Mouse (Mus musculus) G1E (cell line): ENCODE data around the gene Hrg.

Source experiments
- CTCF ChIP-seq: IDR thresholded peaks from 2 replicates; pipeline ENCODE4 v1.5.1; 2012; ENCODE audit warnings: low read depth, low read length, inconsistent platforms, mixed read lengths
- GATA1 ChIP-seq: IDR thresholded peaks from 2 replicates; pipeline ENCODE4 v1.6.1; 2012; ENCODE audit warnings: borderline replicate concordance, low read length, inconsistent platforms, mixed read lengths
- GATA2 ChIP-seq: IDR thresholded peaks from 2 replicates; pipeline ENCODE4 v1.6.1; 2012; ENCODE audit warnings: low read depth, low read length, inconsistent platforms, borderline replicate concordance
- POLR2AphosphoS5 ChIP-seq: IDR thresholded peaks from 2 replicates; pipeline ENCODE4 v1.6.1; 2012; ENCODE audit warnings: low read depth, low read length, inconsistent platforms; ENCODE audit not compliant: insufficient replicate concordance
- TAL1 ChIP-seq: conservative IDR thresholded peaks from 2 replicates; pipeline ENCODE4 v1.6.1; 2012; ENCODE audit warnings: low read depth, low read length, inconsistent platforms, mixed read lengths

DNA sequence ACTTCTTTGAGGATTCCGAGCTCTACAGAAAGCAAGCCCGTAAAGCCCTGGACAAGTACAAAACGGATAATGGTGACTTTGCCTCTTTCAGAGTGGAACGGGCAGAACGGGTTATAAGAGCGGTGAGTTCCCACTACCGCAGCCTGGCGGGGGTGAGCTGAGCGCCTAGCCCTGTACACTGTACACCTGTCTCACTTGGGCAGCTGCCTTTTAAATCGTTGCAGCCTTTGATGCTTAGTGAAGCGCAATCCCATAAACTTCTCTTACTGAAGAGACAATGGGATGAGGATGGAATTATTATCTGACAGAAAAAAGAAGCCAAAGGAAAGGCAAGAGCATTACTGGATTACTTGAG lies 5.2 kb downstream of the Hrg start:
- TF ChIP-seq CTCF = no peak
- no peak for TF ChIP-seq GATA1
- TF ChIP-seq POLR2AphosphoS5 = no peak
- no peak for TF ChIP-seq TAL1
- TF ChIP-seq GATA2 = no peak
